Mouse (Mus musculus) MEL (cell line): Measurements from ENCODE around the gene Sf1.
A peak's percentile ranks its signal among the peaks of the same experiment; 100 is the strongest.

ENCODE experiments used
- BHLHE40 ChIP-seq: IDR thresholded peaks from 2 replicates; pipeline ENCODE4 v1.6.1; 2012; ENCODE audit warnings: low read depth, mild to moderate bottlenecking, inconsistent platforms, low read length, improper control_type of control experiment, borderline replicate concordance
- CHD2 ChIP-seq: IDR thresholded peaks from 2 replicates; pipeline ENCODE4 v1.6.1; 2011; ENCODE audit warnings: low read length, improper control_type of control experiment
- CTCF ChIP-seq, 3 experiments: IDR thresholded peaks in 2 of 3; conservative IDR thresholded peaks in 1 of 3; 2 replicates each; pipeline ENCODE4 v1.5.1; 2011 to 2012; ENCODE audit warnings: low read length in 3 of 3, low read depth in 2 of 3, mild to moderate bottlenecking in 2 of 3, improper control_type of control experiment in 1 of 3, inconsistent platforms in 1 of 3, mixed read lengths in 1 of 3, moderate library complexity in 1 of 3; ENCODE audit not compliant: control insufficient read depth in 1 of 3, insufficient read depth in 1 of 3, poor library complexity in 1 of 3, severe bottlenecking in 1 of 3
- EP300 ChIP-seq, 2 experiments: IDR thresholded peaks; 2 replicates each; pipeline ENCODE4 v1.6.1; 2011; ENCODE audit warnings: improper control_type of control experiment in 2 of 2, low read length in 2 of 2, low read depth in 1 of 2, mild to moderate bottlenecking in 1 of 2
- GABPA ChIP-seq: IDR thresholded peaks from 2 replicates; pipeline ENCODE4 v1.6.1; 2012; ENCODE audit warnings: low read depth, mild to moderate bottlenecking, inconsistent platforms, low read length, improper control_type of control experiment, moderate library complexity
- GATA1 ChIP-seq: IDR thresholded peaks from 2 replicates; pipeline ENCODE4 v1.6.1; 2011; ENCODE audit warnings: low read depth, low read length, improper control_type of control experiment
- NRF1 ChIP-seq: IDR thresholded peaks from 2 replicates; pipeline ENCODE4 v1.6.1; 2014; ENCODE audit warnings: low read depth, mild to moderate bottlenecking, inconsistent platforms, low read length, improper control_type of control experiment, moderate library complexity; ENCODE audit not compliant: poor library complexity, insufficient read depth, severe bottlenecking
- POLR2A ChIP-seq, 2 experiments: IDR thresholded peaks; 2 replicates each; pipeline ENCODE4 v1.6.1; 2011 to 2012; ENCODE audit warnings: low read length in 2 of 2, mild to moderate bottlenecking in 2 of 2, control low read depth in 1 of 2, improper control_type of control experiment in 1 of 2, low read depth in 1 of 2, moderate library complexity in 1 of 2; ENCODE audit not compliant: control insufficient read depth in 1 of 2, insufficient read depth in 1 of 2, poor library complexity in 1 of 2
- SMC3 ChIP-seq: IDR thresholded peaks from 2 replicates; pipeline ENCODE4 v1.6.1; 2011; ENCODE audit warnings: low read depth, low read length, improper control_type of control experiment
- TAL1 ChIP-seq: IDR thresholded peaks from 2 replicates; pipeline ENCODE4 v1.6.1; 2012; ENCODE audit warnings: mild to moderate bottlenecking, inconsistent platforms, low read length, moderate library complexity, mixed read lengths
- ZMIZ1 ChIP-seq: IDR thresholded peaks from 2 replicates; pipeline ENCODE4 v1.6.1; 2012; ENCODE audit warnings: low read depth, mild to moderate bottlenecking, inconsistent platforms, low read length, improper control_type of control experiment, moderate library complexity

DNA sequence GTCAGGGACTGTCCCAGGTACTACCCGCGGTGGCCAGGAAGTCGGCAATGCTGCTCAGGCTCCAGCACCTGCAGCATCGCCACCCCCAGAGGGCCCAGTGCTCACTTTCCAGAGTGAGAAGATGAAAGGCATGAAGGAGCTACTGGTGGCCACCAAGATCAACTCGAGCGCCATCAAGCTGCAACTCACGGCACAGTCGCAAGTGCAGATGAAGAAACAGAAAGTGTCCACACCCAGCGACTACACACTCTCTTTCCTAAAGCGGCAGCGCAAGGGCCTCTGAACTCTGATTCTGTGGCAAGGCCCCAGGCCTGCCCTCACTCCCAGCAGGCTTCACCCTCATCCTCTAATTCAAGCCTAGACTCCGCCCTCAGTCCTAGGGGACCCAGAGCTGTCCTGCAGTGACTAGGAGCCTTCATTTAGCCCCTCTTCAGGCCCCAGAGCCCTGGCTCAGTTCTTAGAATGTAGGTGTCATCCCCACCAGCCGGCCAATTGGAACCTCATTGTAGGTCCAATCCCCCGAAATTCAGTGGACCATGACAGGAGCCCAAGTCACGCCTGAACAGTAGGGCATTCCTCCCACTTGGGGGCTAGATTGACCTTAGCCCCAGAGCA is 23.5 kb upstream of the Sf1 start:
- TF ChIP-seq EP300 (IDR thresholded peaks at IDR 0.05; ENCODE audit: low read depth in 1 of 2, low read length in 2 of 2) (no peak), CTCF (IDR thresholded peaks at IDR 0.05 in 2 of 3, conservative IDR thresholded peaks at IDR 0.05 in 1 of 3; ENCODE audit: control insufficient read depth in 1 of 3, insufficient read depth in 1 of 3, low read depth in 2 of 3, low read length in 3 of 3, poor library complexity in 1 of 3, severe bottlenecking in 1 of 3) (peak in 1 of 3 experiments; percentile 8; a peak in 1 of 6 replicates), GABPA (no peak), GATA1 (no peak), ZMIZ1 (no peak), CHD2 (no peak), POLR2A (IDR thresholded peaks at IDR 0.05; ENCODE audit: control insufficient read depth in 1 of 2, insufficient read depth in 1 of 2, low read depth in 1 of 2, low read length in 2 of 2, poor library complexity in 1 of 2) (no peak), BHLHE40 (no peak), TAL1 (no peak), NRF1 (no peak), SMC3 (no peak)
